Mouse (Mus musculus) olfactory bulb, adult 2 months (tissue): ENCODE results near the gene Ankrd23. TPM values are rescaled to one million over a fixed set of nuclear protein-coding genes. Genes with fewer than 3 reads are reported as not detected.

Experiments
- H3K27ac ChIP-seq: fragments of 200-500 bp; 2 replicates; pipeline ENCODE4 v1.5.1; 2012; ENCODE audit warnings: low read depth, low read length; ENCODE audit not compliant: insufficient read depth
- H3K4me1 ChIP-seq: fragments of 200-500 bp; 2 replicates; pipeline ENCODE4 v1.6.1; 2012; ENCODE audit warnings: low read length; ENCODE audit not compliant: control insufficient read depth, insufficient read depth
- H3K4me3 ChIP-seq: fragments of 200-500 bp; 2 replicates; pipeline ENCODE4 v1.5.1; 2012; ENCODE audit warnings: mild to moderate bottlenecking, low read depth, low read length, moderate library complexity; ENCODE audit not compliant: insufficient read depth
- CTCF ChIP-seq: fragments of 200-500 bp; IDR thresholded peaks from 2 replicates; pipeline ENCODE4 v1.5.1; 2012; ENCODE audit warnings: low read depth, mild to moderate bottlenecking, low read length, moderate library complexity; ENCODE audit not compliant: insufficient read depth
- POLR2A ChIP-seq: fragments of 200-500 bp; IDR thresholded peaks from 2 replicates; pipeline ENCODE4 v1.6.1; 2012; ENCODE audit warnings: mild to moderate bottlenecking, low read depth, low read length, moderate library complexity; ENCODE audit not compliant: insufficient read depth
- whole genome bisulfite sequencing: fragments of 180-500 bp; shearing (Covaris S2); methylation state at CpG from one replicate; pipeline ENCODE4 v1.1.7; 2018; 5-methylcytosine and 5-hydroxymethylcytosine counted together
- polyA plus RNA-seq: library from polyadenylated mRNA; stranded (reverse); fragments of >200 nt; gene quantifications from 2 replicates; pipeline ENCODE4 v1.2.4, GENCODE M21; 2012; ENCODE audit warnings: low replicate concordance; ENCODE audit not compliant: missing spikeins, insufficient read depth, insufficient read length

Gene Ankrd23
- polyA plus RNA-seq, 1 experiment = not detected

GRCm38 (mm10) chr1:36501261-36501660 is 35.4 kb downstream of the Ankrd23 start:
- TF ChIP-seq CTCF = no peak
- no peak for TF ChIP-seq POLR2A
- no peak overlapping the region for H3K27ac ChIP-seq
- WGBS = 4% methylated on average over 3 of the region's 3 CpGs
- H3K4me3 ChIP-seq = no peak overlapping the region
- no peaks in the 10 kb centered on the region for H3K4me1 ChIP-seq

GRCm38 (mm10) chr1:36497312-36497711 is 39.4 kb downstream of the Ankrd23 start:
- H3K27ac ChIP-seq = no peak overlapping the region
- peaks cover 4% of the 10 kb centered on the region for H3K4me1 ChIP-seq
- WGBS = 72% methylated on average over 2 of the region's 2 CpGs
- H3K4me3 ChIP-seq = no peak overlapping the region
- no peak for TF ChIP-seq POLR2A

GRCm38 (mm10) chr1:36496719-36497118 is 40.0 kb downstream of the Ankrd23 start:
- TF ChIP-seq CTCF = no peak
- no peak for TF ChIP-seq POLR2A
- WGBS = 61% methylated on average over 2 of the region's 2 CpGs
- no peak overlapping the region for H3K27ac ChIP-seq
- no peak overlapping the region for H3K4me3 ChIP-seq
- H3K4me1 ChIP-seq = peaks cover 7% of the 10 kb centered on the region

GRCm38 (mm10) chr1:36493299-36493698 is 43.4 kb downstream of the Ankrd23 start:
- no peak overlapping the region for H3K27ac ChIP-seq
- no peak for TF ChIP-seq CTCF
- TF ChIP-seq POLR2A = no peak
- 88% methylated on average over 6 of the region's 6 CpGs for WGBS

GRCm38 (mm10) chr1:36492416-36493139 is 44.1 kb downstream of the Ankrd23 start:
- TF ChIP-seq CTCF = no peak
- TF ChIP-seq POLR2A = no peak
- H3K27ac ChIP-seq = no peak overlapping the region
- no peak overlapping the region for H3K4me3 ChIP-seq
- 61% methylated on average over 9 of the region's 9 CpGs for WGBS
- H3K4me1 ChIP-seq = peaks cover 7% of the 10 kb centered on the region

More at GRCm38 (mm10) chr1:36493299-36493698, 43.4 kb downstream of the Ankrd23 start:
- Histone ChIP-seq H3K4me1 (peaks cover 7% of the 10 kb centered on the region), H3K4me3 (no peak overlapping the region)

- TF ChIP-seq POLR2A = no peak
- TF ChIP-seq CTCF = no peak
- Histone ChIP-seq H3K27ac (no peak overlapping the region), H3K4me1 (peaks cover 7% of the 10 kb centered on the region), H3K4me3 (no peak overlapping the region)
- WGBS = 71% methylated on average over 6 of the region's 6 CpGs
Measured at GRCm38 (mm10) chr1:36489661-36490060, 47.0 kb downstream of the Ankrd23 start.

- H3K4me3 ChIP-seq = no peak overlapping the region
- 92% methylated on average over 9 of the region's 9 CpGs for WGBS
- H3K4me1 ChIP-seq = peaks cover 5% of the 10 kb centered on the region
- H3K27ac ChIP-seq = no peak overlapping the region
- TF ChIP-seq POLR2A (no peak), CTCF (no peak)
Measured at GRCm38 (mm10) chr1:36487111-36487510, 49.6 kb downstream of the Ankrd23 start.

GRCm38 (mm10) chr1:36485080-36485479 is 51.6 kb downstream of the Ankrd23 start:
- H3K27ac ChIP-seq = no peak overlapping the region
- H3K4me3 ChIP-seq = no peak overlapping the region
- TF ChIP-seq CTCF = no peak
- WGBS = 75% methylated on average over 7 of the region's 7 CpGs
- peaks cover 3% of the 10 kb centered on the region; the same call in 1 of the 2 replicates for H3K4me1 ChIP-seq

GRCm38 (mm10) chr1:36483825-36484224 is 52.9 kb downstream of the Ankrd23 start:
- Histone ChIP-seq H3K4me1 (peaks cover 3% of the 10 kb centered on the region; the same call in 1 of the 2 replicates), H3K4me3 (no peak overlapping the region), H3K27ac (no peak overlapping the region)
- 74% methylated on average over 4 of the region's 4 CpGs for WGBS
- TF ChIP-seq CTCF = no peak
- no peak for TF ChIP-seq POLR2A

Other genes with a start within 250 kb of the Ankrd23 start
- gene Arid5a, start 229.2 kb downstream of the Ankrd23 start, polyA plus RNA-seq = not detected in 2 replicates
- 336 TPM in 1 of 2 replicates, not detected in the other for gene Kansl3, start 167.7 kb downstream of the Ankrd23 start, polyA plus RNA-seq
- not detected in 2 replicates for gene Fer1l5, start 164.6 kb downstream of the Ankrd23 start, polyA plus RNA-seq
- not detected in 2 replicates for gene Lman2l, start 91.6 kb downstream of the Ankrd23 start, polyA plus RNA-seq
- not detected in 2 replicates for gene Cnnm4, start 65.3 kb downstream of the Ankrd23 start, polyA plus RNA-seq
- gene Cnnm3, start 25.0 kb downstream of the Ankrd23 start, polyA plus RNA-seq = not detected in 2 replicates
- not detected in 2 replicates for gene Gm42417, start 2.5 kb upstream of the Ankrd23 start, polyA plus RNA-seq
- gene Ankrd39, start 10.6 kb upstream of the Ankrd23 start, polyA plus RNA-seq = not detected in 2 replicates
- gene Sema4c, start 21.5 kb upstream of the Ankrd23 start, polyA plus RNA-seq = not detected in 2 replicates
- gene Fam178b, start 146.3 kb upstream of the Ankrd23 start, polyA plus RNA-seq = not detected in 2 replicates
- gene Cox5b, start 154.6 kb upstream of the Ankrd23 start, polyA plus RNA-seq = not detected in 2 replicates
- not detected in 2 replicates for gene 4933424G06Rik, start 173.3 kb upstream of the Ankrd23 start, polyA plus RNA-seq
- gene Actr1b, start 177.5 kb upstream of the Ankrd23 start, polyA plus RNA-seq = not detected in 2 replicates
- gene Zap70, start 224.9 kb upstream of the Ankrd23 start, polyA plus RNA-seq = not detected in 2 replicates